Mouse (Mus musculus) neural tube, embryonic 11.5 days (tissue): ENCODE results near the gene Gm49321. TPM values are rescaled to one million over a fixed set of nuclear protein-coding genes. Genes with fewer than 3 reads are reported as not detected.

Experiments used
- ATAC-seq: fragments of 200-750 bp; cut with Nextera tagmentation; 2 replicates; pipeline ENCODE4 v1.8.0; 2017; ENCODE audit warnings: moderate number of reproducible peaks, mild to moderate bottlenecking, moderate TSS enrichment, moderate library complexity; ENCODE audit not compliant: insufficient read depth, low FRiP score, low TSS enrichment
- DNase-seq: peaks from one replicate; pipeline ENCODE4 v3.0.0-alpha.2; 2015; ENCODE audit warnings: low spot score
- H3K27ac ChIP-seq: fragments of 300-500 bp; sonication (generic); 2 replicates; pipeline ENCODE4 v1.5.1; 2014; ENCODE audit warnings: low read depth, mild to moderate bottlenecking, low read length
- H3K27me3 ChIP-seq: fragments of 300-500 bp; sonication (generic); 2 replicates; pipeline ENCODE4 v1.6.1; 2014; ENCODE audit warnings: mild to moderate bottlenecking, low read length, mixed read lengths; ENCODE audit not compliant: control insufficient read depth, insufficient read depth
- H3K36me3 ChIP-seq: fragments of 300-500 bp; sonication (generic); 2 replicates; pipeline ENCODE4 v1.6.1; 2014; ENCODE audit warnings: mild to moderate bottlenecking, low read length, moderate library complexity, mixed read lengths; ENCODE audit not compliant: control insufficient read depth, insufficient read depth
- H3K4me1 ChIP-seq: fragments of 300-500 bp; sonication (generic); 2 replicates; pipeline ENCODE4 v1.6.1; 2014; ENCODE audit warnings: low read length, mixed read lengths; ENCODE audit not compliant: control insufficient read depth, insufficient read depth
- H3K4me2 ChIP-seq: fragments of 300-500 bp; sonication (generic); 2 replicates; pipeline ENCODE4 v1.6.1; 2014; ENCODE audit warnings: low read depth, mild to moderate bottlenecking, moderate library complexity
- H3K4me3 ChIP-seq: fragments of 300-500 bp; sonication (generic); 2 replicates; pipeline ENCODE4 v1.5.1; 2014; ENCODE audit warnings: low read depth, low read length
- H3K9ac ChIP-seq: fragments of 300-500 bp; sonication (generic); 2 replicates; pipeline ENCODE4 v1.6.1; 2014; ENCODE audit warnings: mild to moderate bottlenecking, low read length
- H3K9me3 ChIP-seq: fragments of 300-500 bp; sonication (generic); 2 replicates; pipeline ENCODE4 v1.6.1; 2016; ENCODE audit warnings: low read length; ENCODE audit not compliant: control insufficient read depth
- WGBS: fragments of 180-500 bp; shearing (Covaris S2); extraction: QIAGEN DNeasy Blood & Tissue Kit; methylation state at CpG from one replicate; pipeline ENCODE4 v1.1.7; 2014; 5-methylcytosine and 5-hydroxymethylcytosine counted together
- polyA plus RNA-seq: library from polyadenylated mRNA; unstranded; fragments of >200 nt; fragmentation: Nextera tagmentation; extraction: Ambion mirVana; gene quantifications from 2 replicates; pipeline ENCODE4 v1.2.1, GENCODE M21; 2014

The Gm49321 gene
- polyA plus RNA-seq, 1 experiment from 2014 or later = 18.3 TPM

GRCm38 (mm10) chr12:74014739-74015270, 77.4 kb downstream of the Gm49321 start:
- no peak overlapping the region for H3K9ac ChIP-seq

DNA sequence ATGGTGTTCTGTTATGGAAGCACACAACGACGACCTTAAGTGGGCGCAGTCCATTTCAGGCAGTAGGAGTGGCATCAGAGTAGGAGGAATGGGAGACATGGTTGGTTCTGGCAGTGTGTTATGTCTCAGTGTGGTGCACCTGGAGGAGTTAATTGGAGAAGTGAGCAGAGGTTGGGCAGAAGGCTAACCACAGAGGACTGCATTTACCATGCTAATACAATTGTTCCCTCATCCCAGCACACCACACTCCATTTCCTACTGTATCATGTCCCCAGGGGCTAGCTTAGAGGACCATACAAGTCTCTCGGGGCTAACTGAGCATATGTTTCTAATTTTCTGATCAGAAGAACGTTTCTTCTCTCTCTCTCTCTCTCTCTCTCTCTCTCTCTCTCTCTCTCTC, 78.0 kb downstream of the Gm49321 start:
- 80% methylated on average over 5 of the region's 5 CpGs for WGBS
- no peaks in the 10 kb centered on the region for H3K4me1 ChIP-seq
- no peak overlapping the region for H3K27ac ChIP-seq
- DNase-seq (no peak), ATAC-seq (no peak)
- no peak overlapping the region for H3K9ac ChIP-seq
- H3K36me3 ChIP-seq = no peaks in the 10 kb centered on the region
- no peaks in the 10 kb centered on the region for H3K27me3 ChIP-seq
- no peak overlapping the region for H3K4me3 ChIP-seq
- no peaks in the 10 kb centered on the region for H3K9me3 ChIP-seq
- H3K4me2 ChIP-seq = no peak overlapping the region

More at GRCm38 (mm10) chr12:74014739-74015270, 77.4 kb downstream of the Gm49321 start:
- Histone ChIP-seq H3K27ac (no peak overlapping the region), H3K4me2 (no peak overlapping the region), H3K36me3 (no peaks in the 10 kb centered on the region), H3K4me1 (no peaks in the 10 kb centered on the region), H3K4me3 (no peak overlapping the region), H3K27me3 (no peaks in the 10 kb centered on the region), H3K9me3 (no peaks in the 10 kb centered on the region)
- 58% methylated on average over 7 of the region's 7 CpGs for WGBS
- no peak for DNase-seq
- no peak for ATAC-seq

Other genes with a start within 250 kb of the Gm49321 start
- gene Hif1a, start 36.3 kb upstream of the Gm49321 start, polyA plus RNA-seq = 126 and 130 TPM in 2 replicates
- 24.6 and 29.9 TPM in 2 replicates for gene Snapc1, start 26.8 kb downstream of the Gm49321 start, polyA plus RNA-seq
- 6.7 and 9.3 TPM in 2 replicates for gene Syt16, start 60.0 kb downstream of the Gm49321 start, polyA plus RNA-seq